Mouse (Mus musculus) embryonic facial prominence, embryonic 13.5 days (tissue): Measurements from ENCODE around the gene Cd164l2. TPM values are rescaled to one million over a fixed set of nuclear protein-coding genes. Genes with fewer than 3 reads are reported as not detected.

Experiments
- ATAC-seq: fragments of 200-750 bp; cut with Nextera tagmentation; 2 replicates; pipeline ENCODE4 v1.8.0; 2017; ENCODE audit warnings: low read depth; ENCODE audit not compliant: insufficient number of reproducible peaks, insufficient read depth, low FRiP score, low TSS enrichment
- H3K27ac ChIP-seq: fragments of 300-500 bp; sonication (generic); 2 replicates; pipeline ENCODE4 v1.5.1; 2015; ENCODE audit warnings: moderate library complexity, mild to moderate bottlenecking, inconsistent platforms
- H3K27me3 ChIP-seq: fragments of 300-500 bp; sonication (generic); 2 replicates; pipeline ENCODE4 v1.6.1; 2015; ENCODE audit warnings: mild to moderate bottlenecking, inconsistent platforms
- H3K36me3 ChIP-seq: fragments of 300-500 bp; sonication (generic); 2 replicates; pipeline ENCODE4 v1.6.1; 2015; ENCODE audit warnings: mild to moderate bottlenecking, inconsistent platforms
- H3K4me1 ChIP-seq: fragments of 300-500 bp; sonication (generic); 2 replicates; pipeline ENCODE4 v1.6.1; 2015; ENCODE audit warnings: inconsistent platforms
- H3K4me2 ChIP-seq: fragments of 300-500 bp; sonication (generic); 2 replicates; pipeline ENCODE4 v1.6.1; 2015; ENCODE audit warnings: moderate library complexity, mild to moderate bottlenecking, inconsistent platforms
- H3K4me3 ChIP-seq: fragments of 300-500 bp; sonication (generic); 2 replicates; pipeline ENCODE4 v1.5.1; 2015; ENCODE audit warnings: mild to moderate bottlenecking, inconsistent platforms
- H3K9ac ChIP-seq: fragments of 300-500 bp; sonication (generic); 2 replicates; pipeline ENCODE4 v1.6.1; 2015; ENCODE audit warnings: mild to moderate bottlenecking, inconsistent platforms
- H3K9me3 ChIP-seq: fragments of 300-500 bp; sonication (generic); 2 replicates; pipeline ENCODE4 v1.6.1; 2016; ENCODE audit warnings: inconsistent platforms
- WGBS: fragments of 180-500 bp; shearing (Covaris S2); methylation state at CpG from one replicate; pipeline ENCODE4 v1.1.7; 2015; ENCODE audit warnings: mixed read lengths; 5-methylcytosine and 5-hydroxymethylcytosine counted together
- polyA plus RNA-seq: library from polyadenylated mRNA; unstranded; fragments of >200 nt; fragmentation: Nextera tagmentation; extraction: Ambion mirVana; gene quantifications from 2 replicates; pipeline ENCODE4 v1.2.1, GENCODE M21; 2015

Cd164l2 gene
- polyA plus RNA-seq, 1 experiment from 2014 or later, result 4.0 TPM

- H3K27ac ChIP-seq, result no peak overlapping the region
- H3K36me3 ChIP-seq, result peaks cover 45% of the 10 kb centered on the region
- H3K4me3 ChIP-seq, result no peak overlapping the region
- 76% methylated on average over 18 of the region's 18 CpGs for WGBS
- H3K9me3 ChIP-seq, result no peaks in the 10 kb centered on the region
- no peaks in the 10 kb centered on the region for H3K27me3 ChIP-seq
- no peak overlapping the region for H3K4me2 ChIP-seq
- no peak for ATAC-seq
- no peak overlapping the region for H3K9ac ChIP-seq
- H3K4me1 ChIP-seq, result peaks cover 24% of the 10 kb centered on the region
Observed at GRCm38 (mm10) chr4:133176761-133177403, 35.0 kb upstream of the Cd164l2 start.

GRCm38 (mm10) chr4:133178305-133178704 lies 33.6 kb upstream of the Cd164l2 start:
- Histone ChIP-seq H3K4me3 (no peak overlapping the region), H3K27ac (no peak overlapping the region), H3K9me3 (no peaks in the 10 kb centered on the region), H3K4me2 (no peak overlapping the region), H3K4me1 (peaks cover 19% of the 10 kb centered on the region), H3K27me3 (no peaks in the 10 kb centered on the region), H3K36me3 (peaks cover 53% of the 10 kb centered on the region), H3K9ac (no peak overlapping the region)
- WGBS, result 88% methylated on average over 5 of the region's 5 CpGs
- no peak for ATAC-seq

- no peak overlapping the region for H3K4me2 ChIP-seq
- ATAC-seq, result no peak
- no peak overlapping the region for H3K9ac ChIP-seq
- no peaks in the 10 kb centered on the region for H3K9me3 ChIP-seq
- peaks cover 25% of the 10 kb centered on the region for H3K4me1 ChIP-seq
- no peak overlapping the region for H3K4me3 ChIP-seq
- no peak overlapping the region for H3K27ac ChIP-seq
- H3K27me3 ChIP-seq, result no peaks in the 10 kb centered on the region
- H3K36me3 ChIP-seq, result peaks cover 53% of the 10 kb centered on the region
- 93% methylated on average over 7 of the region's 7 CpGs for WGBS
Observed at GRCm38 (mm10) chr4:133179258-133179657, 32.7 kb upstream of the Cd164l2 start.

DNA sequence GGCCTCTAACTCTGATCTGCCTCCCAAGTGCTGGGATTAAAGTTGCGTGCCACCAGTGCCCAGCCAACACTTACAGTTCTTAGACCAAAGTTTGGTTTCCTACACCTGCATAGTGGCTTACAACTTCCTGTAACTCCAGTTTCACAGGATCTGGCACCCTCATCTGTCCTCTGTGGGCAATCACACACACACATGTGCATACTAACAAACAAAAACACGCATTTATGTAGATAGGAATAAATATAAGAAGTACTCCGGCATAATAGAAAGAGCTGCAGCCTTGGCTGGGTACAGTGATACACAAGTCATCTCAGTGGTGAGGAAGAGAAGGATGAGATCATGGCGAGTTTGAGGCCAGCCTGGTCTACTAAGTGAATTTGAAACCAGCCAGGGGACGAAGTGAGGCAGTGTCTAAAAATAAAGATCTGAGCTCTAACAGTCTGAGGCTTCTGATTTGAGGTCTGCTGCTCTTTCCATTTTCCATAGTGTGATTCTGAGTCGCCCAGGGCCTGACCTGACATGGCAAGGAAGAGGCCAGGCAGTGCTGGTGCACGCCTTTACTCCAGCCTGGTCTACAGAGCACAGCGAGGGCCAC lies 29.4 kb upstream of the Cd164l2 start:
- peaks cover 65% of the 10 kb centered on the region for H3K36me3 ChIP-seq
- no peaks in the 10 kb centered on the region for H3K27me3 ChIP-seq
- no peak overlapping the region for H3K4me2 ChIP-seq
- no peak overlapping the region for H3K27ac ChIP-seq
- peaks cover 30% of the 10 kb centered on the region for H3K4me1 ChIP-seq
- H3K9me3 ChIP-seq, result no peaks in the 10 kb centered on the region
- H3K4me3 ChIP-seq, result no peak overlapping the region
- 93% methylated on average over 8 of the region's 8 CpGs for WGBS
- no peak overlapping the region for H3K9ac ChIP-seq
- ATAC-seq, result no peak

- Histone ChIP-seq H3K27ac (peak overlapping the region; percentile 80), H3K4me3 (no peak overlapping the region), H3K9me3 (no peaks in the 10 kb centered on the region), H3K4me2 (no peak overlapping the region), H3K27me3 (no peaks in the 10 kb centered on the region), H3K4me1 (peaks cover 30% of the 10 kb centered on the region), H3K36me3 (peaks cover 65% of the 10 kb centered on the region), H3K9ac (peak overlapping the region; percentile 40; the same call in 1 of the 2 replicates)
- ATAC-seq, result no peak
- WGBS, result 47% methylated on average over 14 of the region's 14 CpGs
Observed at GRCm38 (mm10) chr4:133184031-133184897, 27.7 kb upstream of the Cd164l2 start.

- Histone ChIP-seq H3K27ac (peak overlapping the region; percentile 80), H3K27me3 (no peaks in the 10 kb centered on the region), H3K4me3 (no peak overlapping the region), H3K4me1 (peaks cover 30% of the 10 kb centered on the region), H3K4me2 (no peak overlapping the region), H3K9me3 (no peaks in the 10 kb centered on the region), H3K9ac (peak overlapping the region; percentile 40; the same call in 1 of the 2 replicates), H3K36me3 (peaks cover 65% of the 10 kb centered on the region)
- WGBS, result 37% methylated on average over 15 of the region's 15 CpGs
- ATAC-seq, result no peak
Observed at GRCm38 (mm10) chr4:133184898-133185665, 26.8 kb upstream of the Cd164l2 start.

- no peaks in the 10 kb centered on the region for H3K27me3 ChIP-seq
- peaks cover 71% of the 10 kb centered on the region for H3K36me3 ChIP-seq
- H3K9me3 ChIP-seq, result no peaks in the 10 kb centered on the region
- H3K4me3 ChIP-seq, result no peak overlapping the region
- H3K27ac ChIP-seq, result peak overlapping the region; percentile 80; the same call in 1 of the 2 replicates
- WGBS, result 53% methylated on average over 8 of the region's 8 CpGs
- no peak for ATAC-seq
- no peak overlapping the region for H3K4me2 ChIP-seq
- no peak overlapping the region for H3K9ac ChIP-seq
- peaks cover 30% of the 10 kb centered on the region for H3K4me1 ChIP-seq
Observed at GRCm38 (mm10) chr4:133185893-133186292, 26.0 kb upstream of the Cd164l2 start.

GRCm38 (mm10) chr4:133186856-133187255 lies 25.1 kb upstream of the Cd164l2 start:
- no peak for ATAC-seq
- Histone ChIP-seq H3K27me3 (no peaks in the 10 kb centered on the region), H3K36me3 (peaks cover 74% of the 10 kb centered on the region), H3K4me3 (no peak overlapping the region), H3K27ac (no peak overlapping the region), H3K4me2 (no peak overlapping the region), H3K9ac (no peak overlapping the region), H3K9me3 (no peaks in the 10 kb centered on the region), H3K4me1 (peaks cover 30% of the 10 kb centered on the region)
- 90% methylated on average over 5 of the region's 5 CpGs for WGBS

DNA sequence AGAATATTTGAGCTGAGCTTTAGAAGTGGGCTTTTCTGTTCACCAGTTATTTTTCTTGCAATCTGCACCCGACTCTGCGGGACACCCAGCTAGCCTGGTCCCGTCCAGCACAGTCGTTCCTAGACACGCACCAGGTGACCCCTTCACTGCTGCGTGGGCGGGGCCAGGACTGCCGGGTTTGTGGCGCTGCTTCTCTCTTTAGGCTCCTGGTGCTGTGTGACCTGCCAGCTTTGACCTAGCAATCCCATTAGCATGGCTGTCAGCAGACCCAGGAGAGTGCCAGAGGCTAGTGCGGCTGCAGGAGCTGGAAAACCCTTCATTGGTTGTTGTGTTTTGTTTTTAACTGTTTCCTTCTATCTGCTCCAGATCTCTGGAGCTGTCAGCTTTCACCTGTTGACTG lies 22.5 kb upstream of the Cd164l2 start:
- H3K9ac ChIP-seq, result no peak overlapping the region
- no peak overlapping the region for H3K27ac ChIP-seq
- WGBS, result 68% methylated on average over 10 of the region's 10 CpGs
- no peaks in the 10 kb centered on the region for H3K9me3 ChIP-seq
- H3K4me3 ChIP-seq, result no peak overlapping the region
- H3K27me3 ChIP-seq, result no peaks in the 10 kb centered on the region
- H3K4me1 ChIP-seq, result peaks cover 19% of the 10 kb centered on the region
- no peak overlapping the region for H3K4me2 ChIP-seq
- peaks cover 91% of the 10 kb centered on the region for H3K36me3 ChIP-seq
- ATAC-seq, result no peak

DNA sequence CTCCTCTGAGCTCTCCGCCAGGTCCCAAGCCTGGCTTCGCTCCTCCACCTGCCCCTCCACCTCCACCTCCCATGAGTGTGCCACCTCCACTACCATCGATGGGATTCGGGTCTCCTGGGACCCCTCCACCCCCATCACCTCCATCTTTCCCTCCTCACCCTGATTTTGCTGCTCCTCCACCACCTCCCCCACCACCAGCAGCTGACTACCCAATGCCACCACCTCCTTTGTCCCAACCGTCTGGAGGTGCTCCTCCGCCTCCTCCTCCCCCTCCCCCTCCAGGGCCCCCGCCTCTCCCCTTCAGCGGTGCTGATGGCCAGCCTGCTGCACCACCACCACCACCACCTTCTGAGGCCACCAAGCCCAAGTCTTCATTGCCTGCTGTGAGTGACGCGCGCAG lies 17.4 kb upstream of the Cd164l2 start:
- Histone ChIP-seq H3K27ac (no peak overlapping the region), H3K36me3 (peaks cover 73% of the 10 kb centered on the region), H3K4me2 (no peak overlapping the region), H3K9ac (no peak overlapping the region), H3K4me1 (peaks cover 35% of the 10 kb centered on the region), H3K9me3 (no peaks in the 10 kb centered on the region), H3K27me3 (no peaks in the 10 kb centered on the region), H3K4me3 (no peak overlapping the region)
- no peak for ATAC-seq
- 84% methylated on average over 11 of the region's 11 CpGs for WGBS

- Histone ChIP-seq H3K27me3 (no peaks in the 10 kb centered on the region), H3K4me1 (peaks cover 40% of the 10 kb centered on the region), H3K36me3 (peaks cover 68% of the 10 kb centered on the region), H3K4me2 (no peak overlapping the region), H3K9me3 (no peaks in the 10 kb centered on the region), H3K27ac (no peak overlapping the region), H3K9ac (no peak overlapping the region), H3K4me3 (no peak overlapping the region)
- ATAC-seq, result no peak
- 65% methylated on average over 4 of the region's 4 CpGs for WGBS
Observed at GRCm38 (mm10) chr4:133195014-133195413, 16.9 kb upstream of the Cd164l2 start.
